Mouse (Mus musculus): ENCODE data around the gene Wdr54. TPM values are rescaled to one million over a fixed set of nuclear protein-coding genes. Genes with fewer than 3 reads are reported as not detected.
A peak's percentile ranks its signal among the peaks of the same experiment; 100 is the strongest.

Wdr54 gene
- polyA plus RNA-seq, 1 experiment = 34.1 TPM

- TF ChIP-seq POLR2A (IDR thresholded peaks at IDR 0.05; ENCODE audit: extremely low read depth, insufficient read depth, low read length) (peak; percentile 87), CTCF (IDR thresholded peaks at IDR 0.05; ENCODE audit: extremely low read depth, insufficient read depth, low read length) (no peak)
- Histone ChIP-seq H3K27ac (ENCODE audit: insufficient read depth, low read length) (peak overlapping the region; percentile 53), H3K4me1 (ENCODE audit: control insufficient read depth, insufficient read depth, low read length) (peaks cover 4% of the 10 kb centered on the region; the same call in 1 of the 2 replicates), H3K4me3 (ENCODE audit: insufficient read depth, low read length) (peak overlapping the region; percentile 92)
Observed at GRCm38 (mm10) chr6:83179390-83180117, 23.4 kb upstream of the Wdr54 start.

GRCm38 (mm10) chr6:83175996-83176395 is 19.8 kb upstream of the Wdr54 start:
- Histone ChIP-seq H3K4me3 (ENCODE audit: insufficient read depth, low read length) (no peak overlapping the region), H3K4me1 (ENCODE audit: control insufficient read depth, insufficient read depth, low read length) (peaks cover 6% of the 10 kb centered on the region; the same call in 1 of the 2 replicates), H3K27ac (ENCODE audit: insufficient read depth, low read length) (no peak overlapping the region)
- TF ChIP-seq CTCF (IDR thresholded peaks at IDR 0.05; ENCODE audit: extremely low read depth, insufficient read depth, low read length) (no peak), POLR2A (IDR thresholded peaks at IDR 0.05; ENCODE audit: extremely low read depth, insufficient read depth, low read length) (no peak)

GRCm38 (mm10) chr6:83172240-83172920 is 16.2 kb upstream of the Wdr54 start:
- H3K27ac ChIP-seq (ENCODE audit: insufficient read depth, low read length) = peak overlapping the region; percentile 69
- no peak for TF ChIP-seq CTCF (IDR thresholded peaks at IDR 0.05; ENCODE audit: extremely low read depth, insufficient read depth, low read length)
- TF ChIP-seq POLR2A (IDR thresholded peaks at IDR 0.05; ENCODE audit: extremely low read depth, insufficient read depth, low read length) = peak; percentile 95
- peaks cover 13% of the 10 kb centered on the region; the same call in 1 of the 2 replicates for H3K4me1 ChIP-seq (ENCODE audit: control insufficient read depth, insufficient read depth, low read length)
- H3K4me3 ChIP-seq (ENCODE audit: insufficient read depth, low read length) = peak overlapping the region; percentile 49

GRCm38 (mm10) chr6:83171063-83171462 is 14.9 kb upstream of the Wdr54 start:
- TF ChIP-seq POLR2A (IDR thresholded peaks at IDR 0.05; ENCODE audit: extremely low read depth, insufficient read depth, low read length) (no peak), CTCF (IDR thresholded peaks at IDR 0.05; ENCODE audit: extremely low read depth, insufficient read depth, low read length) (no peak)
- H3K4me1 ChIP-seq (ENCODE audit: control insufficient read depth, insufficient read depth, low read length) = peaks cover 11% of the 10 kb centered on the region; the same call in 1 of the 2 replicates
- peak overlapping the region; percentile 49 for H3K4me3 ChIP-seq (ENCODE audit: insufficient read depth, low read length)
- H3K27ac ChIP-seq (ENCODE audit: insufficient read depth, low read length) = no peak overlapping the region

- H3K4me1 ChIP-seq (ENCODE audit: control insufficient read depth, insufficient read depth, low read length) = peaks cover 11% of the 10 kb centered on the region; the same call in 1 of the 2 replicates
- H3K27ac ChIP-seq (ENCODE audit: insufficient read depth, low read length) = no peak overlapping the region
- H3K4me3 ChIP-seq (ENCODE audit: insufficient read depth, low read length) = no peak overlapping the region
Observed at GRCm38 (mm10) chr6:83169872-83170271, 13.7 kb upstream of the Wdr54 start.

GRCm38 (mm10) chr6:83166243-83166630 is 10.0 kb upstream of the Wdr54 start:
- H3K4me3 ChIP-seq (ENCODE audit: insufficient read depth, low read length) = peak overlapping the region; percentile 41
- peak overlapping the region; percentile 49 for H3K27ac ChIP-seq (ENCODE audit: insufficient read depth, low read length)
- peaks cover 9% of the 10 kb centered on the region; the same call in 1 of the 2 replicates for H3K4me1 ChIP-seq (ENCODE audit: control insufficient read depth, insufficient read depth, low read length)
- TF ChIP-seq CTCF (IDR thresholded peaks at IDR 0.05; ENCODE audit: extremely low read depth, insufficient read depth, low read length) (no peak), POLR2A (IDR thresholded peaks at IDR 0.05; ENCODE audit: extremely low read depth, insufficient read depth, low read length) (no peak)

More at GRCm38 (mm10) chr6:83169872-83170271, 13.7 kb upstream of the Wdr54 start:
- TF ChIP-seq CTCF (IDR thresholded peaks at IDR 0.05; ENCODE audit: extremely low read depth, insufficient read depth, low read length) (no peak), POLR2A (IDR thresholded peaks at IDR 0.05; ENCODE audit: extremely low read depth, insufficient read depth, low read length) (no peak)

DNA sequence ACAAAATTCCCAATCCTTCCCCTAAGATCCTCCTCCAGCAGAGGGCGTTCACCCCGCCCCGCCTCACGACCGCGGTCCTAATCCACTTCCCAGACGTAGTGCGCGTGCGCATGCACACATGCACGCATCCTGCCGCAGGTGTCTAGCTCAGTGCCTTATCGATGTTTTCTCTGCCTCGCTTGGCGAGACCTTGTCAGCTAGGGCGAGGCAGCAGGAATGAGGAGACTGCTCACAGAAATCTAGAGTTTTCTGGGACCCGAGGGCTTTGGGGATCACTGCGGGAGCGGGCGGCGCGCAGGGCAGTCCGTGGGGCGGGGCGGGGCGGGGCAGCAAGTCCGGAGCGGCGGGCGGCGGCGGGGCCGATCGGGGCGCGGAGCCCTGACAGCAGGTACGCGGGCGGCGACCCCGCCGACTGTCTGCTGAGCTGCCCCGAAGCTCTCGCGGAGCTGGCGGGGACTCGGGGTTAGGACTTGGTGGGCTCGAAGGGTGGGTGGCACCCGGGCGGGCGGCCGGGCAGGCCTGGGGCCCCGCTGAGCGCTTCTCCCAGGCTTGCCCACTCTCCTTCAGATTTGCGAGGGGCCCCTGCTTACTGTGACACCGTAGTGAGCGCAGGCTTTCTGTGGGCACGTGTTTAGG is 9.5 kb upstream of the Wdr54 start, which contains the start of gene Dctn1:
TSS of gene Dctn1 (plus strand) at position 314 of the 636 bp plus-strand sequence.
- peaks cover 9% of the 10 kb centered on the region; the same call in 1 of the 2 replicates for H3K4me1 ChIP-seq (ENCODE audit: control insufficient read depth, insufficient read depth, low read length)
- TF ChIP-seq POLR2A (IDR thresholded peaks at IDR 0.05; ENCODE audit: extremely low read depth, insufficient read depth, low read length) = peak; percentile 55; the same call in 1 of the 2 replicates
- TF ChIP-seq CTCF (IDR thresholded peaks at IDR 0.05; ENCODE audit: extremely low read depth, insufficient read depth, low read length) = peak; percentile 68
- H3K27ac ChIP-seq (ENCODE audit: insufficient read depth, low read length) = peak within 1 kb of the TSS; percentile 49
- peak within 1 kb of the TSS; percentile 41 for H3K4me3 ChIP-seq (ENCODE audit: insufficient read depth, low read length)

- Histone ChIP-seq H3K4me3 (ENCODE audit: insufficient read depth, low read length) (peak overlapping the region; percentile 41), H3K4me1 (ENCODE audit: control insufficient read depth, insufficient read depth, low read length) (peaks cover 9% of the 10 kb centered on the region; the same call in 1 of the 2 replicates), H3K27ac (ENCODE audit: insufficient read depth, low read length) (no peak overlapping the region)
- TF ChIP-seq POLR2A (IDR thresholded peaks at IDR 0.05; ENCODE audit: extremely low read depth, insufficient read depth, low read length) = no peak
- no peak for TF ChIP-seq CTCF (IDR thresholded peaks at IDR 0.05; ENCODE audit: extremely low read depth, insufficient read depth, low read length)
Observed at GRCm38 (mm10) chr6:83165026-83165606, 8.9 kb upstream of the Wdr54 start.

DNA sequence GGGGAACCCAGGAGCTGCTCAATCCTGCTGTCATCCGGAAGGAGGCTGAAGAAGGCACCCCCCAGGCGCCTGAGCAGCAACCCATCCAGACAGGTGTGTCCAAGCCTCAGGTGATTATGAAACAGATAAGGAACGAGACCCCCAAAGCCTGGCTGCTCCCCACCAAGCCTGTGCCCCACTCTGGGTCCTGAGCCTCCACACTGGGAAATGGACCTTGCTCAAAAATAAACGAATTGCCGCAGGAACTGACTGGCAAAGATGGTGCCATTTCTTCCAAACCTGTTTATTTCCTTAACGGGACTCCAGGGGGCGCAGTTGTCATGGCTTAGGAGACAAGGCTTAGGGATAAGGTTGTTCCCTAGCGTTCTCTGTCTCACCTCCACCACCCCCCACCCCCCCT is 6.5 kb upstream of the Wdr54 start:
- no peak overlapping the region for H3K27ac ChIP-seq (ENCODE audit: insufficient read depth, low read length)
- TF ChIP-seq CTCF (IDR thresholded peaks at IDR 0.05; ENCODE audit: extremely low read depth, insufficient read depth, low read length) (peak; percentile 84), POLR2A (IDR thresholded peaks at IDR 0.05; ENCODE audit: extremely low read depth, insufficient read depth, low read length) (no peak)
- 0 out of 2 replicates have a peak overlapping the region, but pooled peaks have one; percentile 3 for H3K4me3 ChIP-seq (ENCODE audit: insufficient read depth, low read length)
- H3K4me1 ChIP-seq (ENCODE audit: control insufficient read depth, insufficient read depth, low read length) = no peaks in the 10 kb centered on the region; the same call in 1 of the 2 replicates
